Mouse (Mus musculus) bone marrow macrophage, adult 2 months (primary cell): ENCODE data around the gene Prkd1.

Source experiments
- CTCF ChIP-seq: IDR thresholded peaks from 2 replicates; pipeline ENCODE4 v1.5.1; 2012; ENCODE audit warnings: low read depth, mild to moderate bottlenecking, low read length, moderate library complexity
- POLR2A ChIP-seq: IDR thresholded peaks from 2 replicates; pipeline ENCODE4 v1.6.1; 2012; ENCODE audit warnings: mild to moderate bottlenecking, low read depth, low read length, borderline replicate concordance

- TF ChIP-seq CTCF = no peak
- TF ChIP-seq POLR2A = no peak
These were observed 14.5 kb downstream of the Prkd1 start for GRCm38 (mm10) chr12:50634436-50634835.
